Mouse (Mus musculus) neural tube, embryonic 11.5 days (tissue): ENCODE measurements around the gene D17H6S53E. TPM values are rescaled to one million over a fixed set of nuclear protein-coding genes. Genes with fewer than 3 reads are reported as not detected.
"Not testable (repeated sequence)": the region's sequence is repeated elsewhere in the genome, so short reads cannot be mapped to it uniquely, and the experiment has no call there.

Source experiments
- ATAC-seq: fragments of 200-750 bp; cut with Nextera tagmentation; 2 replicates; pipeline ENCODE4 v1.8.0; 2017; ENCODE audit warnings: moderate number of reproducible peaks, mild to moderate bottlenecking, moderate TSS enrichment, moderate library complexity; ENCODE audit not compliant: insufficient read depth, low FRiP score, low TSS enrichment
- DNase-seq: peaks from one replicate; pipeline ENCODE4 v3.0.0-alpha.2; 2015; ENCODE audit warnings: low spot score
- H3K27ac ChIP-seq: fragments of 300-500 bp; sonication (generic); 2 replicates; pipeline ENCODE4 v1.5.1; 2014; ENCODE audit warnings: low read depth, mild to moderate bottlenecking, low read length
- H3K27me3 ChIP-seq: fragments of 300-500 bp; sonication (generic); 2 replicates; pipeline ENCODE4 v1.6.1; 2014; ENCODE audit warnings: mild to moderate bottlenecking, low read length, mixed read lengths; ENCODE audit not compliant: control insufficient read depth, insufficient read depth
- H3K36me3 ChIP-seq: fragments of 300-500 bp; sonication (generic); 2 replicates; pipeline ENCODE4 v1.6.1; 2014; ENCODE audit warnings: mild to moderate bottlenecking, low read length, moderate library complexity, mixed read lengths; ENCODE audit not compliant: control insufficient read depth, insufficient read depth
- H3K4me1 ChIP-seq: fragments of 300-500 bp; sonication (generic); 2 replicates; pipeline ENCODE4 v1.6.1; 2014; ENCODE audit warnings: low read length, mixed read lengths; ENCODE audit not compliant: control insufficient read depth, insufficient read depth
- H3K4me2 ChIP-seq: fragments of 300-500 bp; sonication (generic); 2 replicates; pipeline ENCODE4 v1.6.1; 2014; ENCODE audit warnings: low read depth, mild to moderate bottlenecking, moderate library complexity
- H3K4me3 ChIP-seq: fragments of 300-500 bp; sonication (generic); 2 replicates; pipeline ENCODE4 v1.5.1; 2014; ENCODE audit warnings: low read depth, low read length
- H3K9ac ChIP-seq: fragments of 300-500 bp; sonication (generic); 2 replicates; pipeline ENCODE4 v1.6.1; 2014; ENCODE audit warnings: mild to moderate bottlenecking, low read length
- H3K9me3 ChIP-seq: fragments of 300-500 bp; sonication (generic); 2 replicates; pipeline ENCODE4 v1.6.1; 2016; ENCODE audit warnings: low read length; ENCODE audit not compliant: control insufficient read depth
- WGBS: fragments of 180-500 bp; shearing (Covaris S2); extraction: QIAGEN DNeasy Blood & Tissue Kit; methylation state at CpG from one replicate; pipeline ENCODE4 v1.1.7; 2014; 5-methylcytosine and 5-hydroxymethylcytosine counted together
- polyA plus RNA-seq: library from polyadenylated mRNA; unstranded; fragments of >200 nt; fragmentation: Nextera tagmentation; extraction: Ambion mirVana; gene quantifications from 2 replicates; pipeline ENCODE4 v1.2.1, GENCODE M21; 2014

The D17H6S53E gene
- polyA plus RNA-seq, 1 experiment from 2014 or later, result 7.0 TPM

DNA sequence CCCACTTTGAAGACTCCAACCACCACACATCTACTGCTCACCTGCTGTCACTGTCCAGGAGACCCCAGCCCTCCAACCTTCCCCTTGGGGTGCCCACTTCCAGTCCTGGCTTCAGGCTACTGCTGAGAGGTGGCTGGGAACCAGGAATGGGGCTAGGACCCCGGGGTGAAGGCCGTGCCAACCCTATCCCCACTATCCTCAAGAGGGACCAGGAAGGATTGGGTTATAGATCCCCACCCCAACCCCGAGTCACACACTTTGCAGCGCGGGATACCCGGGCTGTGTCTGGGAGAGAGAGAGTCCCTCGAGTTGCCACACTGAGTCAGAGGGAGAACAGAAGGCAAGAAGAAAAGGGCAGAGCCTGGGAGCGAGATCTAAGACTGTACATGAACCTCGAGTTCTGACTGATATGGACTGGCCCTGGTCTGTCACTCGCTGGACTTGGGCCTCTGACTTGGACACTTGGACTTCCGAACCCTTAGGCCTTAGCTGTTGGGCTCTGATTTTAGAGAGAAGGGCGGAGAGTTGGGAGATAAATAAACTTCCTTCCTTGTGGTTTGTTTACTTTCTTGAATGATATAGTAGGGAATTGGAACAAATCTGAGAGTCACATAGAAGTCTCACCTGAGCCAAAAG is 1.8 kb upstream of the D17H6S53E start:
- H3K9ac ChIP-seq, H3K4me3 ChIP-seq, H3K27ac ChIP-seq, H3K36me3 ChIP-seq, DNase-seq, H3K4me2 ChIP-seq, ATAC-seq, H3K9me3 ChIP-seq, H3K27me3 ChIP-seq: not testable (repeated sequence)
- peaks cover 17% of the 10 kb centered on the region for H3K4me1 ChIP-seq
- WGBS, result 95% methylated on average over 12 of the region's 12 CpGs

DNA sequence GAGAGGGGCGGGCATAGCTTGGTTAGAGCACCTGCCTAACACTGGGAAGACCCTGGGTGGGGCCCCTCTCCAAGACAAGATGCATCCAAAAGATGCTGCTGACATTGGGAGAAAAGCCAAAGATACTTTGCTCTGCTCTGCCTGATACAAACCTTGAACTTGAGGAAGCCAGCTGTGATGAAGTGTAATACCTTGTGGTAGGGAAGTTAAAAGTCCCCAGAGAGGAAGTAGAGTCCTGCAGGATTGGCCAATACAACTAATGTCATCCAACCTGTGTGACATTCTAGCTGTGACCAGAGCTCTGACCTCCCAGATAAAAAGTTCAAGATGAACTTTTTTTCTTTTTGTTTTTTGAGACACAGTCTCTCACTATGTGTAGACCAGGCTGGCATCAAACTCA is 1.1 kb upstream of the D17H6S53E start:
- no peak overlapping the region for H3K4me3 ChIP-seq

DNA sequence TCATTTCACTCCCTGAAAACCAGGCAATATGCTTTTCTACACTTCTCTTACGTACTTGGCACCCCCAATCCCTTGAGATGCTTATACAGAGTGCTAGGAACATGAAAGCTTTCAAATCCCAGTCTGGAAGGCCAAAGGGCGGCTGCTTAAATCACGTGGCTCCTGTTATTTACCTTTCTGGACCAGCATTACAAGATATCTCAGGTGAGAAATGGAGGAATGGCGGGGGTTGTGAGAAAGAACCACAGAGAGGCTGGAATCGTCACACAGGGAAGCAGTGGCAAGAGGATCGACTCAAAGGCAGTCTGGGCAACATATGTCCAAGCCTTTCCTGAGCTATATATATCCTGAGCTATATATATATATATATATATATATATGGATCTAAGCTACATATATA is 595 bp upstream of the D17H6S53E start:
- no peaks in the 10 kb centered on the region; the same call in 1 of the 2 replicates for H3K36me3 ChIP-seq
- no peaks in the 10 kb centered on the region for H3K27me3 ChIP-seq
- H3K4me3 ChIP-seq, result peak overlapping the region; percentile 61
- H3K9me3 ChIP-seq, result no peaks in the 10 kb centered on the region
- WGBS, result 40% methylated on average over 6 of the region's 6 CpGs
- ATAC-seq, result no peak
- no peak for DNase-seq
- peaks cover 11% of the 10 kb centered on the region for H3K4me1 ChIP-seq
- H3K9ac ChIP-seq, result peak overlapping the region; percentile 87
- H3K27ac ChIP-seq, result no peak overlapping the region
- peak overlapping the region; percentile 76 for H3K4me2 ChIP-seq

More for the DNA sequence above, 1.1 kb upstream of the D17H6S53E start:
- no peak overlapping the region for H3K27ac ChIP-seq
- ATAC-seq (no peak), DNase-seq (no peak)
- H3K36me3 ChIP-seq, result no peaks in the 10 kb centered on the region; the same call in 1 of the 2 replicates
- no peaks in the 10 kb centered on the region for H3K27me3 ChIP-seq
- H3K4me2 ChIP-seq, result no peak overlapping the region; the same call in 1 of the 2 replicates
- H3K9me3 ChIP-seq, result no peaks in the 10 kb centered on the region
- peaks cover 16% of the 10 kb centered on the region for H3K4me1 ChIP-seq
- WGBS, result 78% methylated on average over 1 of the region's 1 CpGs
- no peak overlapping the region; the same call in 1 of the 2 replicates for H3K9ac ChIP-seq

DNA sequence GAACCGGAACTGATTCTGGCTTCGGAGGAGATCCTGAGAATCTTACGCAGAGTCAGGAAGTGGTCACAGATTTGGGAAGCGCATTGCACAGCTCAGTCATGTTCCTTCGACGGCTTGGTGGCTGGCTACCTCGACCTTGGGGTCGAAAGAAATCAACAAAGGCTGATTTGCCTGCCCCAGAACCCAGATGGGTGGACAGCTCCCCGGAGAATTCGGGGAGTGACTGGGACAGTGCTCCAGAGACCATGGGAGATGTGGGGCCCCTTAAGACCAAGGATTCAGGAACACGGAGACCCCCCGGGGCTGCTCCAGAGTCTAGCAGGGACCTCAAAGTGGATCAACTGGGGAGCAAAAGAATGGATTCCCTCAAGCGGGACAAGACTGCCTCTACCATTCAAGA is 844 bp downstream of the D17H6S53E start:
- WGBS, result 72% methylated on average over 13 of the region's 13 CpGs
- Histone ChIP-seq H3K4me2 (peak overlapping the region; percentile 76), H3K27me3 (no peaks in the 10 kb centered on the region), H3K4me3 (peak overlapping the region; percentile 61), H3K4me1 (peaks cover 11% of the 10 kb centered on the region), H3K36me3 (no peaks in the 10 kb centered on the region; the same call in 1 of the 2 replicates), H3K9me3 (no peaks in the 10 kb centered on the region), H3K27ac (no peak overlapping the region), H3K9ac (no peak overlapping the region)
- DNase-seq (no peak), ATAC-seq (no peak)

DNA sequence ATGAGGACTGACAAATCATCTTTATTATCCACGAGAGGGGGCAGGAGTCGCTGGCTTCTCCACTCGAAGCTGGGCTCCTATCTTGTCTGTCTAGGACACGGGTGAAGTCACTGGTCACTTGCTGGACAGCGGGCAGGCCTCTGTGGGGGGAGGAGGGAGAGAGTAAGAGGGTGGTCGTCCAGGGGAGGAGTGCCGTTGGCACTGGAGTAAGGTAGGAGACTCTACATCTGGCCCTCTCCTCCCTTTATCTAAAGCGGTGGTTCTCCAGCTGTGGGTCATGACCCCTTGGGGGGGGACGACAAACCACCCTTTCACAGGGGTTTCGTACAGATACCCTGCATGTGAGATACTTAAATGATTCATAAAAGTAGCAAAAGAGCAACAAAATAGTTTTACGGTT is 2.8 kb downstream of the D17H6S53E start:
- no peak overlapping the region for H3K27ac ChIP-seq
- H3K9me3 ChIP-seq, result no peaks in the 10 kb centered on the region
- DNase-seq (no peak), ATAC-seq (no peak)
- H3K4me3 ChIP-seq, result no peak overlapping the region
- 75% methylated on average over 11 of the region's 11 CpGs for WGBS
- H3K9ac ChIP-seq, result no peak overlapping the region
- H3K4me1 ChIP-seq, result peaks cover 11% of the 10 kb centered on the region
- H3K36me3 ChIP-seq, result no peaks in the 10 kb centered on the region
- no peaks in the 10 kb centered on the region for H3K27me3 ChIP-seq
- H3K4me2 ChIP-seq, result no peak overlapping the region

GRCm38 (mm10) chr17:35131038-35131437 is 4.9 kb downstream of the D17H6S53E start:
- ATAC-seq (no peak), DNase-seq (no peak)
- no peak overlapping the region for H3K27ac ChIP-seq
- H3K9me3 ChIP-seq, result no peaks in the 10 kb centered on the region
- no peak overlapping the region for H3K4me3 ChIP-seq
- no peak overlapping the region for H3K4me2 ChIP-seq
- no peaks in the 10 kb centered on the region for H3K27me3 ChIP-seq
- H3K4me1 ChIP-seq, result peaks cover 5% of the 10 kb centered on the region; the same call in 1 of the 2 replicates
- WGBS, result 91% methylated on average over 8 of the region's 8 CpGs
- H3K36me3 ChIP-seq, result no peaks in the 10 kb centered on the region
- no peak overlapping the region for H3K9ac ChIP-seq

- no peak for ATAC-seq
Observed at GRCm38 (mm10) chr17:35131500-35132173, 5.5 kb downstream of the D17H6S53E start, which contains the start of gene Apom. Gene Apom, minus strand, starts transcription at chr17:35132050.

GRCm38 (mm10) chr17:35132174-35132560 is 6.0 kb downstream of the D17H6S53E start:
- WGBS, result 86% methylated on average over 3 of the region's 3 CpGs
- H3K27ac ChIP-seq, result no peak overlapping the region
- no peak overlapping the region for H3K4me2 ChIP-seq

More at GRCm38 (mm10) chr17:35131500-35132173, 5.5 kb downstream of the D17H6S53E start, which contains the start of gene Apom:
- no peaks in the 10 kb centered on the region for H3K27me3 ChIP-seq
- H3K27ac ChIP-seq, result no peak within 1 kb of the TSS
- H3K4me2 ChIP-seq, result no peak within 1 kb of the TSS
- DNase-seq, result no peak
- no peaks in the 10 kb centered on the region for H3K36me3 ChIP-seq
- H3K9me3 ChIP-seq, result no peaks in the 10 kb centered on the region
- H3K4me1 ChIP-seq, result peaks cover 3% of the 10 kb centered on the region; the same call in 1 of the 2 replicates
- 81% methylated on average over 15 of the region's 15 CpGs for WGBS
- no peak within 1 kb of the TSS for H3K4me3 ChIP-seq
- H3K9ac ChIP-seq, result no peak within 1 kb of the TSS

More at GRCm38 (mm10) chr17:35132174-35132560, 6.0 kb downstream of the D17H6S53E start:
- Histone ChIP-seq H3K9me3 (no peaks in the 10 kb centered on the region), H3K4me1 (peaks cover 5% of the 10 kb centered on the region; the same call in 1 of the 2 replicates), H3K27me3 (no peaks in the 10 kb centered on the region), H3K9ac (no peak overlapping the region), H3K36me3 (no peaks in the 10 kb centered on the region), H3K4me3 (no peak overlapping the region)
- no peak for DNase-seq
- no peak for ATAC-seq
